Mouse (Mus musculus): ENCODE measurements at regions not wholly inside any gene's neighbourhood (a gene's known extent, or its start where the extent isn't known, plus 50 kb on each side); places are given as distances from the start of the nearest gene placed in this dataset.

DNA sequence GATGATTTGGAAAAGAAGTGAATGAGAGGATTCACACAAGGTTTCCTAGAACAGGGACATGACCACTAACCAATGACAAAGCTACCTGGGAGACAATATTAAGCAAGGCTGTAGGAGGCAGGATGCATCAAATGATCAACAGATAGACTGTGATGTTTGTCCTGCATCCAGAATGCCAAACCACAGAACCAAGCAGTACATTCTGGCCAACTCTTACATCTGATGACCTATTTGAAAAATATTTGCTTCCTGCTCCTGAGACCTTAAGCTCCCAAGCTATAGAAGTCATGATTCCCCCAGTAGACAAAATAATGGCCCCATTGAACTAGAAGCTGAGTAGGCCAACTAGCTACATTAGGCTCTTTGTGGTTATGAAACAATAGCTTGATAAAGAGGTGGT is 498.6 kb upstream of the Gm10131 start:
- TF ChIP-seq CTCF (IDR thresholded peaks at IDR 0.05; ENCODE audit: extremely low read depth, insufficient read length, insufficient replicate concordance, low read depth, low read length) (no peak), POLR2A (IDR thresholded peaks at IDR 0.05; ENCODE audit: low read depth, low read length) (no peak)
